22 mouse cellular contexts compared by ENCODE assay signal in genomic region chr12:3499662-3500061, GRCm38 (mm10).
A peak's percentile ranks its signal among the peaks of the same experiment; 100 is the strongest.
DNase-seq lines count a peak whose midpoint lies in the region; ATAC-seq and TF ChIP-seq lines count a peak whose summit lies in the region.
"Had no signal": no experiment of that assay in that cellular context is flagged by ENCODE, and none has a peak within 500 bp of the region (broad histone marks: within the 10 kb centered on the region; RNA-seq: fewer than 3 reads in every experiment).

No protein-coding gene starts in this region.

- no peaks in the 10 kb centered on the region for H3K27me3 ChIP-seq in intestine, embryonic 15.5 days (replicated peaks)
- no peaks in the 10 kb centered on the region for H3K27me3 ChIP-seq in intestine, embryonic 16.5 days (replicated peaks; ENCODE audit: control insufficient read depth, insufficient read depth, low read length)
- H3K27me3 ChIP-seq in small intestine, adult 2 months (ENCODE audit: control insufficient read depth, insufficient read depth, low read length) = no peaks in the 10 kb centered on the region
- H3K27me3 ChIP-seq: embryonic facial prominence, embryonic 13.5 days; embryonic facial prominence, embryonic 15.5 days; forebrain, embryonic 12.5 days had no signal

- H3K4me3 ChIP-seq in intestine, embryonic 15.5 days (replicated peaks) = no peak overlapping the region
- no peak overlapping the region for H3K4me3 ChIP-seq in intestine, embryonic 16.5 days (ENCODE audit: low read length)
- H3K4me3 ChIP-seq in small intestine, adult 2 months (ENCODE audit: low read depth, low read length) = no peak overlapping the region
- H3K4me3 ChIP-seq: embryonic facial prominence, embryonic 13.5 days; embryonic facial prominence, embryonic 15.5 days; erythroblast, embryonic 14.5 days; forebrain, embryonic 10.5 days; forebrain, embryonic 12.5 days had no signal

- H3K4me1 ChIP-seq in intestine, embryonic 15.5 days (replicated peaks) = no peaks in the 10 kb centered on the region
- no peaks in the 10 kb centered on the region for H3K4me1 ChIP-seq in intestine, embryonic 16.5 days (ENCODE audit: control insufficient read depth, insufficient read depth, low read length)
- H3K4me1 ChIP-seq in small intestine, adult 2 months (ENCODE audit: control insufficient read depth, insufficient read depth, insufficient read length, low read length) = peaks cover 7% of the 10 kb centered on the region; the same call in 1 of the 2 replicates
- H3K4me1 ChIP-seq: embryonic facial prominence, embryonic 13.5 days; embryonic facial prominence, embryonic 15.5 days; forebrain, embryonic 10.5 days; forebrain, embryonic 12.5 days had no signal

- no peak overlapping the region for H3K27ac ChIP-seq in intestine, embryonic 15.5 days
- no peak overlapping the region for H3K27ac ChIP-seq in intestine, embryonic 16.5 days (ENCODE audit: low read length)
- peak overlapping the region; percentile 38 for H3K27ac ChIP-seq in small intestine, adult 2 months (ENCODE audit: insufficient read depth, low read depth, low read length)
- H3K27ac ChIP-seq: embryonic facial prominence, embryonic 13.5 days; embryonic facial prominence, embryonic 15.5 days; forebrain, embryonic 10.5 days; forebrain, embryonic 12.5 days had no signal

- WGBS in intestine, embryonic 15.5 days = 78% methylated on average over 4 of the region's 4 CpGs
- WGBS in intestine, embryonic 16.5 days = 87% methylated on average over 4 of the region's 4 CpGs
- WGBS in small intestine, adult 2 months = 47% methylated on average over 4 of the region's 4 CpGs

- no peak for TF ChIP-seq CTCF in small intestine, adult 2 months (IDR thresholded peaks at IDR 0.05; ENCODE audit: extremely low read depth, insufficient read length, insufficient replicate concordance, low read depth, low read length)

- peak; percentile 47 for ATAC-seq in intestine, embryonic 15.5 days
- peak; percentile 70 for ATAC-seq in intestine, embryonic 16.5 days
- ATAC-seq in frontal cortex, adult (ENCODE audit: low TSS enrichment) = no peak
- ATAC-seq: forebrain, embryonic 14.5 days; forebrain, embryonic 16.5 days had no signal

- TF ChIP-seq POLR2A in small intestine, adult 2 months (IDR thresholded peaks at IDR 0.05; ENCODE audit: low read depth, low read length) = no peak

- H3K9me3 ChIP-seq in intestine, embryonic 15.5 days = no peaks in the 10 kb centered on the region
- H3K9me3 ChIP-seq in intestine, embryonic 16.5 days (ENCODE audit: control insufficient read depth, low read length) = no peaks in the 10 kb centered on the region
- H3K9me3 ChIP-seq: embryonic facial prominence, embryonic 13.5 days; embryonic facial prominence, embryonic 15.5 days; forebrain, embryonic 10.5 days; forebrain, embryonic 12.5 days had no signal

- no peak overlapping the region for H3K9ac ChIP-seq in intestine, embryonic 15.5 days
- H3K9ac ChIP-seq in intestine, embryonic 16.5 days (ENCODE audit: low read depth, low read length) = no peak overlapping the region
- H3K9ac ChIP-seq: embryonic facial prominence, embryonic 13.5 days; embryonic facial prominence, embryonic 15.5 days; forebrain, embryonic 12.5 days had no signal

- H3K36me3 ChIP-seq in intestine, embryonic 15.5 days = peaks cover 4% of the 10 kb centered on the region
- H3K36me3 ChIP-seq in intestine, embryonic 16.5 days (ENCODE audit: control insufficient read depth, insufficient read depth, low read length) = peaks cover 16% of the 10 kb centered on the region
- peaks cover 38% of the 10 kb centered on the region for H3K36me3 ChIP-seq in small intestine, adult 2 months (ENCODE audit: control insufficient read depth, insufficient read depth, low read length)

- no peak for DNase-seq in lung, postnatal 4 days
- DNase-seq: adrenal gland, adult 2 months; adrenal gland, postnatal 10 days; adrenal gland, postnatal 25 days; cerebellum, adult 11 months; cerebellum, adult 18-20 months; cerebellum, adult 8-10 months; cerebellum, adult 9-11 months; cerebellum, postnatal 14 days; cerebellum, postnatal 36 days; embryo, embryonic 11 days had no signal

- no peak overlapping the region for H3K4me2 ChIP-seq in intestine, embryonic 15.5 days (replicated peaks)
- H3K4me2 ChIP-seq in intestine, embryonic 16.5 days (ENCODE audit: low read depth, low read length) = no peak overlapping the region
- H3K4me2 ChIP-seq: embryonic facial prominence, embryonic 13.5 days; embryonic facial prominence, embryonic 15.5 days; forebrain, embryonic 12.5 days had no signal
